ENCODE assay signal across 8 mouse cellular contexts in the genomic region with DNA sequence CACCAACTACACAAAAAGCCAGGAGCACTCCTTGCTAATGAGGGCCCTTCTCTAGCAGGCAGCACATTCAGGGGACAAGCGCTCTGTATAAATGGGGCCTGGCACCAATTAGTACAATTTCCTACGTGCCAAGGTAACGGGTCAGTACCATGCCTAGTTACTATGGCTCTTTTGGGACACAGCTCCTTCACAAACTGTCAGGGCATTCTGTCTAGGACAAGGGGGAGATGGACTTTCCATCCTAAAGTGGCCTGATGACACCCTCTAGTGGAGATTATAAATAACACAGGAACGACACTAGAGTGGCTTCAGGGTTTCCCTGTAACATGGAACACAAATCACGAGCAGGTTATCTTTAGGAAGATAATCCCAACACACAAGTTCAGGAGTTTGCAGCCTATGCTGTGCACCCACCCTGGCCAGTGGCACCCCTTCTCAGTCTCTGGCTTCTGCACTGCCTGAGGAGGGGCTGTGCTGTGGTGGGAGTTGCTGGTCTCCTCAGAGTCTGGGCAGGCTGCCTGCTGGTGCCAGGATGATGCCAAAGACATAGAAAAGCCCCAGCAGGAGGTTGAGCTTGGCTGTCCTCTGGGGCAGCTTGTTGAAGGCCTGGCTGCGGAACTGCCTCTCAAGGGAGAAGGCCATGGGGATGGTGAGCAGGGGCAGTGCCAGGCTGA. TPM values are rescaled to one million over a fixed set of nuclear protein-coding genes. Genes with fewer than 3 reads are reported as not detected.
DNase-seq lines count a peak whose midpoint lies in the region; ATAC-seq lines count a peak whose summit lies in the region.

No protein-coding gene starts in this region.

- 72% methylated on average over 6 of the region's 6 CpGs for WGBS in neural tube, embryonic 11.5 days
- WGBS in heart, embryonic 11.5 days (ENCODE audit: insufficient replicate concordance): 65% methylated on average over 6 of the region's 6 CpGs

- DNase-seq in neural tube, embryonic 11.5 days (ENCODE audit: low spot score): peak; percentile 31
- DNase-seq in neural tube, embryonic 10.5 days (ENCODE audit: extremely low spot score, low spot score): no peak
- DNase-seq in embryo, embryonic 10 days (ENCODE audit: low spot score): peak; percentile 62
- DNase-seq in layer of hippocampus, adult 8-10 months (ENCODE audit: low spot score in 2 of 2): peak; percentile 74 to 75
- peak; percentile 72 for DNase-seq in retina, embryonic 14.5 days (ENCODE audit: low spot score)
- DNase-seq in gastrocnemius, postnatal 14 days: no peak
- DNase-seq in adrenal gland, postnatal 14 days: no peak

- no peak for ATAC-seq in neural tube, embryonic 11.5 days (ENCODE audit: insufficient read depth, low FRiP score, low TSS enrichment)
- no peak for ATAC-seq in heart, embryonic 11.5 days (replicated peaks; ENCODE audit: insufficient number of reproducible peaks, low FRiP score, low TSS enrichment)

- no peaks in the 10 kb centered on the region for H3K4me1 ChIP-seq in neural tube, embryonic 11.5 days (ENCODE audit: control insufficient read depth, insufficient read depth, low read length)
- peaks cover 6% of the 10 kb centered on the region; the same call in 1 of the 2 replicates for H3K4me1 ChIP-seq in heart, embryonic 11.5 days (ENCODE audit: control insufficient read depth, insufficient read depth, low read length)

- intact Hi-C loops in gastrocnemius, postnatal 14 days (cut with DNase I; ENCODE audit: low total_unique reads): loop anchor here (10.0 kb wide), 1 partner anchor 331 kb away; no protein-coding TSS in a partner anchor

- no peaks in the 10 kb centered on the region for H3K9me3 ChIP-seq in neural tube, embryonic 11.5 days (ENCODE audit: control insufficient read depth, low read length)
- H3K9me3 ChIP-seq in heart, embryonic 11.5 days (replicated peaks; ENCODE audit: control insufficient read depth, low read length): no peaks in the 10 kb centered on the region

- H3K27ac ChIP-seq in neural tube, embryonic 11.5 days (ENCODE audit: low read depth, low read length): no peak overlapping the region
- H3K27ac ChIP-seq in heart, embryonic 11.5 days (ENCODE audit: low read depth, low read length): no peak overlapping the region

- H3K9ac ChIP-seq in neural tube, embryonic 11.5 days (ENCODE audit: low read length): no peak overlapping the region
- no peak overlapping the region for H3K9ac ChIP-seq in heart, embryonic 11.5 days (ENCODE audit: low read depth, low read length)

- no peak overlapping the region for H3K4me3 ChIP-seq in neural tube, embryonic 11.5 days (ENCODE audit: low read depth, low read length)
- H3K4me3 ChIP-seq in heart, embryonic 11.5 days (ENCODE audit: low read depth, low read length): no peak overlapping the region

- H3K36me3 ChIP-seq in neural tube, embryonic 11.5 days (ENCODE audit: control insufficient read depth, insufficient read depth, low read length): no peaks in the 10 kb centered on the region; the same call in 1 of the 2 replicates
- no peaks in the 10 kb centered on the region; the same call in 1 of the 2 replicates for H3K36me3 ChIP-seq in heart, embryonic 11.5 days (ENCODE audit: control insufficient read depth, insufficient read depth, low read length)

- no peaks in the 10 kb centered on the region for H3K27me3 ChIP-seq in neural tube, embryonic 11.5 days (ENCODE audit: control insufficient read depth, insufficient read depth, low read length)
- H3K27me3 ChIP-seq in heart, embryonic 11.5 days (ENCODE audit: control insufficient read depth, insufficient read depth, low read length): no peaks in the 10 kb centered on the region

- no peak overlapping the region for H3K4me2 ChIP-seq in neural tube, embryonic 11.5 days (ENCODE audit: low read depth)
- no peak overlapping the region for H3K4me2 ChIP-seq in heart, embryonic 11.5 days

RNA-seq across cellular contexts. Expression of a gene that starts 8.8 kb away (rescaled TPM):
- polyA plus RNA-seq in neural tube, embryonic 11.5 days (2014; fragmentation: Nextera tagmentation; extraction: Ambion mirVana): 17.6 and 19.0 TPM in 2 replicates
- 1 to 10 TPM; 7.9 to 8.5 (median 8.2) TPM for total RNA-seq in layer of hippocampus, adult 8-10 months (2022)
- 10 to 100 TPM in 1 of 2 experiments, 1 to 10 TPM in 1; 8.4 to 10.1 TPM for total RNA-seq in gastrocnemius, postnatal 14 days (2021)
- 20.0 and 21.8 TPM in 2 replicates for total RNA-seq in adrenal gland, postnatal 14 days (2021)
- 14.7 and 16.2 TPM in 2 replicates for polyA plus RNA-seq in heart, embryonic 11.5 days (2014; fragmentation: Nextera tagmentation; extraction: Ambion mirVana)

RNA-seq across cellular contexts. Expression of a gene that starts 12.6 kb away (rescaled TPM):
- 34.1 and 36.1 TPM in 2 replicates for polyA plus RNA-seq in neural tube, embryonic 11.5 days (2014; fragmentation: Nextera tagmentation; extraction: Ambion mirVana)
- 10 to 100 TPM; 84.8 to 92.8 (median 86.8) TPM for total RNA-seq in layer of hippocampus, adult 8-10 months (2022)
- 10 to 100 TPM; 27.5 to 31.4 TPM for total RNA-seq in gastrocnemius, postnatal 14 days (2021)
- 65.5 and 67.5 TPM in 2 replicates for total RNA-seq in adrenal gland, postnatal 14 days (2021)
- 18.9 and 23.6 TPM in 2 replicates for polyA plus RNA-seq in heart, embryonic 11.5 days (2014; fragmentation: Nextera tagmentation; extraction: Ambion mirVana)

Comparison
In these comparisons a context has a peak if more than half of its experiments do, and no peak if none do; other contexts are left out.
1. DNase-seq: peak in neural tube, embryonic 11.5 days (single experiment), embryo, embryonic 10 days (single experiment), layer of hippocampus, adult 8-10 months (2 of 2) and retina, embryonic 14.5 days (single experiment); none in neural tube, embryonic 10.5 days (single experiment), gastrocnemius, postnatal 14 days (single experiment) and adrenal gland, postnatal 14 days (single experiment).